Mouse (Mus musculus): ENCODE measurements at regions not wholly inside any gene's neighbourhood (a gene's known extent, or its start where the extent isn't known, plus 50 kb on each side); places are given as distances from the start of the nearest gene placed in this dataset.

GRCm38 (mm10) chr11:105538421-105539210 lies 51.2 kb upstream of the Tanc2 start:
- Histone ChIP-seq H3K4me2 (ENCODE audit: low read depth) (no peak overlapping the region), H3K4me3 (no peak overlapping the region), H3ac (ENCODE audit: control insufficient read depth, insufficient read length) (no peak overlapping the region), H3K27me3 (ENCODE audit: control insufficient read depth, insufficient read depth, insufficient read length) (no peaks in the 10 kb centered on the region), H3K79me2 (ENCODE audit: control insufficient read depth, insufficient read depth) (no peaks in the 10 kb centered on the region), H3K36me3 (ENCODE audit: control insufficient read depth, insufficient read depth) (no peaks in the 10 kb centered on the region)
- TF ChIP-seq POLR2A (IDR thresholded peaks at IDR 0.05; ENCODE audit: insufficient read length, low read depth), result no peak
- TF ChIP-seq TCF12 (IDR thresholded peaks at IDR 0.05; ENCODE audit: insufficient read depth, poor library complexity, severe bottlenecking), result no peak

- no peak for TF ChIP-seq POLR2AphosphoS2 (IDR thresholded peaks at IDR 0.05; ENCODE audit: insufficient read length, low read depth)
- no peak for TF ChIP-seq USF1 (IDR thresholded peaks at IDR 0.05; ENCODE audit: low read depth)
- TF ChIP-seq MYOD1 (IDR thresholded peaks at IDR 0.05; ENCODE audit: control insufficient read depth in 1 of 3, insufficient read length in 2 of 3, low read depth in 2 of 3), result no peak
- no peak for TF ChIP-seq SRF (IDR thresholded peaks at IDR 0.05; ENCODE audit: control insufficient read depth, insufficient read length, low read depth)
- TF ChIP-seq E2F4 (IDR thresholded peaks at IDR 0.05; ENCODE audit: insufficient read depth), result no peak
- no peak for TF ChIP-seq CEBPB (IDR thresholded peaks at IDR 0.05; ENCODE audit: insufficient read depth, poor library complexity, severe bottlenecking)
- TF ChIP-seq REST (IDR thresholded peaks at IDR 0.05; ENCODE audit: insufficient read depth, insufficient read length), result no peak
- no peak for TF ChIP-seq MAX (IDR thresholded peaks at IDR 0.05; ENCODE audit: low read depth)
- TF ChIP-seq TCF3 (IDR thresholded peaks at IDR 0.05; ENCODE audit: insufficient read length, low read depth), result no peak
- TF ChIP-seq TCF12 (IDR thresholded peaks at IDR 0.05; ENCODE audit: insufficient read depth, poor library complexity, severe bottlenecking), result no peak
- no peak for TF ChIP-seq POLR2A (IDR thresholded peaks at IDR 0.05; ENCODE audit: insufficient read length, low read depth)
- TF ChIP-seq MYOG (IDR thresholded peaks at IDR 0.05; ENCODE audit: control insufficient read depth in 1 of 3, insufficient read depth in 1 of 3, insufficient read length in 2 of 3, low read depth in 2 of 3), result no peak
- H3K4me3 ChIP-seq, result no peak overlapping the region
- H3ac ChIP-seq (ENCODE audit: control insufficient read depth, insufficient read length), result no peak overlapping the region
- no peaks in the 10 kb centered on the region for H3K27me3 ChIP-seq (ENCODE audit: control insufficient read depth, insufficient read depth, insufficient read length)
- H3K79me2 ChIP-seq (ENCODE audit: control insufficient read depth, insufficient read depth), result no peaks in the 10 kb centered on the region
- no peaks in the 10 kb centered on the region for H3K36me3 ChIP-seq (ENCODE audit: control insufficient read depth, insufficient read depth)
- no peak overlapping the region for H3K4me2 ChIP-seq (ENCODE audit: low read depth)
Observed at GRCm38 (mm10) chr11:105532616-105533015, 57.2 kb upstream of the Tanc2 start.

GRCm38 (mm10) chr11:105530711-105531157 lies 59.1 kb upstream of the Tanc2 start:
- H3K27me3 ChIP-seq (ENCODE audit: control insufficient read depth, insufficient read depth, insufficient read length), result no peaks in the 10 kb centered on the region
- H3K79me2 ChIP-seq (ENCODE audit: control insufficient read depth, insufficient read depth), result no peaks in the 10 kb centered on the region
- no peak for TF ChIP-seq POLR2A (IDR thresholded peaks at IDR 0.05; ENCODE audit: insufficient read length, low read depth)
- no peak for TF ChIP-seq MAX (IDR thresholded peaks at IDR 0.05; ENCODE audit: low read depth)
- TF ChIP-seq MYOG (IDR thresholded peaks at IDR 0.05; ENCODE audit: control insufficient read depth in 1 of 3, insufficient read depth in 1 of 3, insufficient read length in 2 of 3, low read depth in 2 of 3), result no peak
- TF ChIP-seq USF1 (IDR thresholded peaks at IDR 0.05; ENCODE audit: low read depth), result no peak
- no peak for TF ChIP-seq E2F4 (IDR thresholded peaks at IDR 0.05; ENCODE audit: insufficient read depth)
- TF ChIP-seq CEBPB (IDR thresholded peaks at IDR 0.05; ENCODE audit: insufficient read depth, poor library complexity, severe bottlenecking), result no peak
- no peak overlapping the region for H3ac ChIP-seq (ENCODE audit: control insufficient read depth, insufficient read length)
- no peak overlapping the region for H3K4me3 ChIP-seq
- H3K36me3 ChIP-seq (ENCODE audit: control insufficient read depth, insufficient read depth), result no peaks in the 10 kb centered on the region
- peak overlapping the region; percentile 36 for H3K4me2 ChIP-seq (ENCODE audit: low read depth)

- Histone ChIP-seq H3K4me2 (ENCODE audit: low read depth) (peak overlapping the region; percentile 2), H3K27me3 (ENCODE audit: control insufficient read depth, insufficient read depth, insufficient read length) (no peaks in the 10 kb centered on the region), H3K36me3 (ENCODE audit: control insufficient read depth, insufficient read depth) (no peaks in the 10 kb centered on the region), H3ac (ENCODE audit: control insufficient read depth, insufficient read length) (no peak overlapping the region), H3K79me2 (ENCODE audit: control insufficient read depth, insufficient read depth) (no peaks in the 10 kb centered on the region), H3K4me3 (no peak overlapping the region)
- TF ChIP-seq MAX (IDR thresholded peaks at IDR 0.05; ENCODE audit: low read depth) (no peak), TCF12 (IDR thresholded peaks at IDR 0.05; ENCODE audit: insufficient read depth, poor library complexity, severe bottlenecking) (no peak), SRF (IDR thresholded peaks at IDR 0.05; ENCODE audit: control insufficient read depth, insufficient read length, low read depth) (no peak), USF1 (IDR thresholded peaks at IDR 0.05; ENCODE audit: low read depth) (no peak), CEBPB (IDR thresholded peaks at IDR 0.05; ENCODE audit: insufficient read depth, poor library complexity, severe bottlenecking) (no peak), POLR2AphosphoS2 (IDR thresholded peaks at IDR 0.05; ENCODE audit: insufficient read length, low read depth) (no peak), TCF3 (IDR thresholded peaks at IDR 0.05; ENCODE audit: insufficient read length, low read depth) (no peak), REST (IDR thresholded peaks at IDR 0.05; ENCODE audit: insufficient read depth, insufficient read length) (no peak), POLR2A (IDR thresholded peaks at IDR 0.05; ENCODE audit: insufficient read length, low read depth) (no peak)
Observed at GRCm38 (mm10) chr11:105526066-105526465, 63.7 kb upstream of the Tanc2 start.

GRCm38 (mm10) chr11:105525608-105526007 lies 64.2 kb upstream of the Tanc2 start:
- no peaks in the 10 kb centered on the region for H3K36me3 ChIP-seq (ENCODE audit: control insufficient read depth, insufficient read depth)
- no peak overlapping the region for H3ac ChIP-seq (ENCODE audit: control insufficient read depth, insufficient read length)
- no peak overlapping the region for H3K4me3 ChIP-seq
- peak overlapping the region; percentile 2 for H3K4me2 ChIP-seq (ENCODE audit: low read depth)
- H3K79me2 ChIP-seq (ENCODE audit: control insufficient read depth, insufficient read depth), result no peaks in the 10 kb centered on the region
- no peaks in the 10 kb centered on the region for H3K27me3 ChIP-seq (ENCODE audit: control insufficient read depth, insufficient read depth, insufficient read length)
- TF ChIP-seq POLR2A (IDR thresholded peaks at IDR 0.05; ENCODE audit: insufficient read length, low read depth) (no peak), POLR2AphosphoS2 (IDR thresholded peaks at IDR 0.05; ENCODE audit: insufficient read length, low read depth) (no peak), E2F4 (IDR thresholded peaks at IDR 0.05; ENCODE audit: insufficient read depth) (no peak), CEBPB (IDR thresholded peaks at IDR 0.05; ENCODE audit: insufficient read depth, poor library complexity, severe bottlenecking) (peak; percentile 81), MAX (IDR thresholded peaks at IDR 0.05; ENCODE audit: low read depth) (no peak), MYOG (IDR thresholded peaks at IDR 0.05; ENCODE audit: control insufficient read depth in 1 of 3, insufficient read depth in 1 of 3, insufficient read length in 2 of 3, low read depth in 2 of 3) (peak in 1 of 3 experiments; percentile 41), TCF3 (IDR thresholded peaks at IDR 0.05; ENCODE audit: insufficient read length, low read depth) (no peak), REST (IDR thresholded peaks at IDR 0.05; ENCODE audit: insufficient read depth, insufficient read length) (no peak), MYOD1 (IDR thresholded peaks at IDR 0.05; ENCODE audit: control insufficient read depth in 1 of 3, insufficient read length in 2 of 3, low read depth in 2 of 3) (peak in 2 of 3 experiments; percentile 30 to 64), USF1 (IDR thresholded peaks at IDR 0.05; ENCODE audit: low read depth) (no peak), TCF12 (IDR thresholded peaks at IDR 0.05; ENCODE audit: insufficient read depth, poor library complexity, severe bottlenecking) (no peak), SRF (IDR thresholded peaks at IDR 0.05; ENCODE audit: control insufficient read depth, insufficient read length, low read depth) (peak; percentile 43)

Data from myocyte (in vitro differentiated cells).